Mouse (Mus musculus) heart, embryonic 13.5 days (tissue): ENCODE measurements around the gene Rab40c. TPM values are rescaled to one million over a fixed set of nuclear protein-coding genes. Genes with fewer than 3 reads are reported as not detected.

Experiments
- ATAC-seq: fragments of 200-750 bp; cut with Nextera tagmentation; 2 replicates; pipeline ENCODE4 v1.8.0; 2017; ENCODE audit warnings: moderate TSS enrichment; ENCODE audit not compliant: insufficient number of reproducible peaks, low FRiP score, low TSS enrichment; ENCODE audit errors: extremely low read depth
- H3K27ac ChIP-seq: fragments of 300-500 bp; sonication (generic); replicated peaks from 2 replicates; pipeline ENCODE4 v1.5.1; 2015; ENCODE audit warnings: moderate library complexity, mild to moderate bottlenecking, inconsistent platforms
- H3K27me3 ChIP-seq: fragments of 300-500 bp; sonication (generic); replicated peaks from 2 replicates; pipeline ENCODE4 v1.6.1; 2015; ENCODE audit warnings: mild to moderate bottlenecking, inconsistent platforms
- H3K36me3 ChIP-seq: fragments of 300-500 bp; sonication (generic); 2 replicates; pipeline ENCODE4 v1.6.1; 2015; ENCODE audit warnings: mild to moderate bottlenecking, inconsistent platforms
- H3K4me1 ChIP-seq: fragments of 300-500 bp; sonication (generic); 2 replicates; pipeline ENCODE4 v1.6.1; 2015; ENCODE audit warnings: inconsistent platforms
- H3K4me2 ChIP-seq: fragments of 300-500 bp; sonication (generic); 2 replicates; pipeline ENCODE4 v1.6.1; 2015; ENCODE audit warnings: inconsistent platforms, mild to moderate bottlenecking, moderate library complexity
- H3K4me3 ChIP-seq: fragments of 300-500 bp; sonication (generic); 2 replicates; pipeline ENCODE4 v1.5.1; 2015; ENCODE audit warnings: moderate library complexity, mild to moderate bottlenecking, inconsistent platforms
- H3K9ac ChIP-seq: fragments of 300-500 bp; sonication (generic); 2 replicates; pipeline ENCODE4 v1.6.1; 2015; ENCODE audit warnings: inconsistent platforms, mild to moderate bottlenecking, moderate library complexity
- H3K9me3 ChIP-seq: fragments of 300-500 bp; sonication (generic); 2 replicates; pipeline ENCODE4 v1.6.1; 2016; ENCODE audit warnings: inconsistent platforms
- WGBS: fragments of 180-500 bp; shearing (Covaris S2); methylation state at CpG from one replicate; pipeline ENCODE4 v1.1.7; 2015; ENCODE audit warnings: mixed read lengths; 5-methylcytosine and 5-hydroxymethylcytosine counted together
- polyA plus RNA-seq: library from polyadenylated mRNA; unstranded; fragments of >200 nt; fragmentation: Nextera tagmentation; extraction: Ambion mirVana; gene quantifications from 2 replicates; pipeline ENCODE4 v1.2.1, GENCODE M21; 2015

The Rab40c gene
- polyA plus RNA-seq, 1 experiment from 2014 or later = 16.4 TPM

- Histone ChIP-seq H3K9ac (peak overlapping the region; percentile 94), H3K4me3 (peak overlapping the region; percentile 98), H3K9me3 (no peaks in the 10 kb centered on the region), H3K27me3 (no peaks in the 10 kb centered on the region), H3K36me3 (peaks cover 20% of the 10 kb centered on the region), H3K4me2 (peak overlapping the region; percentile 98), H3K27ac (no peak overlapping the region), H3K4me1 (peaks cover 52% of the 10 kb centered on the region)
- no peak for ATAC-seq
- 66% methylated on average over 9 of the region's 9 CpGs for WGBS
Measured at GRCm38 (mm10) chr17:25918037-25918750, 1.3 kb downstream of the Rab40c start.

- H3K9me3 ChIP-seq = no peaks in the 10 kb centered on the region
- no peak overlapping the region for H3K4me3 ChIP-seq
- peaks cover 20% of the 10 kb centered on the region for H3K36me3 ChIP-seq
- no peak overlapping the region for H3K4me2 ChIP-seq
- H3K9ac ChIP-seq = peak overlapping the region; percentile 94; the same call in 1 of the 2 replicates
- H3K27me3 ChIP-seq = no peaks in the 10 kb centered on the region
- no peak for ATAC-seq
- 75% methylated on average over 8 of the region's 8 CpGs for WGBS
- peaks cover 56% of the 10 kb centered on the region for H3K4me1 ChIP-seq
- H3K27ac ChIP-seq = no peak overlapping the region
Measured at GRCm38 (mm10) chr17:25916931-25917647, 2.4 kb downstream of the Rab40c start.

GRCm38 (mm10) chr17:25914295-25914694 lies 5.2 kb downstream of the Rab40c start:
- 55% methylated on average over 4 of the region's 4 CpGs for whole genome bisulfite sequencing

GRCm38 (mm10) chr17:25913877-25914275 lies 5.7 kb downstream of the Rab40c start:
- H3K27ac ChIP-seq = peak overlapping the region; percentile 70
- H3K4me1 ChIP-seq = peaks cover 48% of the 10 kb centered on the region
- H3K9ac ChIP-seq = peak overlapping the region; percentile 24
- peak overlapping the region; percentile 35 for H3K4me2 ChIP-seq
- no peaks in the 10 kb centered on the region for H3K9me3 ChIP-seq
- peaks cover 20% of the 10 kb centered on the region for H3K36me3 ChIP-seq
- WGBS = 30% methylated on average over 1 of the region's 1 CpGs
- ATAC-seq = no peak
- H3K4me3 ChIP-seq = no peak overlapping the region
- H3K27me3 ChIP-seq = no peaks in the 10 kb centered on the region

More at GRCm38 (mm10) chr17:25914295-25914694, 5.2 kb downstream of the Rab40c start:
- Histone ChIP-seq H3K36me3 (peaks cover 20% of the 10 kb centered on the region), H3K9me3 (no peaks in the 10 kb centered on the region), H3K9ac (peak overlapping the region; percentile 24; the same call in 1 of the 2 replicates), H3K4me1 (peaks cover 49% of the 10 kb centered on the region), H3K27me3 (no peaks in the 10 kb centered on the region), H3K27ac (peak overlapping the region; percentile 70), H3K4me3 (no peak overlapping the region), H3K4me2 (peak overlapping the region; percentile 35; the same call in 1 of the 2 replicates)
- ATAC-seq = no peak

- Histone ChIP-seq H3K4me3 (no peak overlapping the region), H3K4me2 (peak overlapping the region; percentile 35), H3K27ac (peak overlapping the region; percentile 70), H3K27me3 (no peaks in the 10 kb centered on the region), H3K9ac (peak overlapping the region; percentile 24), H3K9me3 (no peaks in the 10 kb centered on the region), H3K4me1 (peaks cover 43% of the 10 kb centered on the region), H3K36me3 (peaks cover 20% of the 10 kb centered on the region)
- ATAC-seq = no peak
- WGBS = 62% methylated on average over 14 of the region's 14 CpGs
Measured at GRCm38 (mm10) chr17:25913186-25913876, 6.2 kb downstream of the Rab40c start.

- Histone ChIP-seq H3K4me2 (no peak overlapping the region), H3K9me3 (no peaks in the 10 kb centered on the region), H3K27me3 (no peaks in the 10 kb centered on the region), H3K36me3 (peaks cover 8% of the 10 kb centered on the region), H3K4me1 (peaks cover 29% of the 10 kb centered on the region), H3K4me3 (no peak overlapping the region), H3K9ac (no peak overlapping the region), H3K27ac (no peak overlapping the region)
- no peak for ATAC-seq
- 84% methylated on average over 4 of the region's 4 CpGs for WGBS
Measured at GRCm38 (mm10) chr17:25911816-25912215, 7.7 kb downstream of the Rab40c start.

- Histone ChIP-seq H3K4me3 (no peak overlapping the region), H3K4me1 (0 out of 2 replicates have a peak, but pooled peaks cover 2% of the 10 kb centered on the region), H3K4me2 (no peak overlapping the region), H3K9me3 (no peaks in the 10 kb centered on the region), H3K27ac (no peak overlapping the region), H3K36me3 (peaks cover 3% of the 10 kb centered on the region; the same call in 1 of the 2 replicates), H3K27me3 (no peaks in the 10 kb centered on the region), H3K9ac (no peak overlapping the region)
- WGBS = 90% methylated on average over 2 of the region's 2 CpGs
- no peak for ATAC-seq
Measured at GRCm38 (mm10) chr17:25907640-25908039, 11.9 kb downstream of the Rab40c start.

GRCm38 (mm10) chr17:25903061-25903460 lies 16.5 kb downstream of the Rab40c start:
- WGBS = 86% methylated on average over 3 of the region's 3 CpGs
- Histone ChIP-seq H3K9me3 (no peaks in the 10 kb centered on the region), H3K4me2 (no peak overlapping the region), H3K9ac (no peak overlapping the region), H3K27me3 (no peaks in the 10 kb centered on the region), H3K4me3 (no peak overlapping the region), H3K36me3 (peaks cover 22% of the 10 kb centered on the region), H3K27ac (no peak overlapping the region), H3K4me1 (no peaks in the 10 kb centered on the region)
- ATAC-seq = no peak

- no peak overlapping the region for H3K4me2 ChIP-seq
- peaks cover 19% of the 10 kb centered on the region for H3K36me3 ChIP-seq
- H3K4me3 ChIP-seq = no peak overlapping the region
- 95% methylated on average over 1 of the region's 1 CpGs for WGBS
- H3K4me1 ChIP-seq = peaks cover 10% of the 10 kb centered on the region
- H3K27me3 ChIP-seq = no peaks in the 10 kb centered on the region
- no peaks in the 10 kb centered on the region for H3K9me3 ChIP-seq
- no peak for ATAC-seq
- H3K27ac ChIP-seq = no peak overlapping the region
- H3K9ac ChIP-seq = no peak overlapping the region
Measured at GRCm38 (mm10) chr17:25900193-25900592, 19.3 kb downstream of the Rab40c start.

- Histone ChIP-seq H3K9ac (no peak overlapping the region), H3K27ac (no peak overlapping the region), H3K4me3 (no peak overlapping the region), H3K9me3 (no peaks in the 10 kb centered on the region), H3K27me3 (no peaks in the 10 kb centered on the region), H3K36me3 (peaks cover 12% of the 10 kb centered on the region), H3K4me1 (peaks cover 13% of the 10 kb centered on the region), H3K4me2 (no peak overlapping the region)
- ATAC-seq = no peak
- 50% methylated on average over 12 of the region's 12 CpGs for WGBS
Measured at GRCm38 (mm10) chr17:25895891-25896290, 23.6 kb downstream of the Rab40c start.

- ATAC-seq = no peak
- no peak overlapping the region for H3K27ac ChIP-seq
- WGBS = 54% methylated on average over 2 of the region's 2 CpGs
Measured at GRCm38 (mm10) chr17:25895415-25895814, 24.1 kb downstream of the Rab40c start.

More at GRCm38 (mm10) chr17:25895415-25895814, 24.1 kb downstream of the Rab40c start:
- no peaks in the 10 kb centered on the region for H3K27me3 ChIP-seq
- H3K9me3 ChIP-seq = no peaks in the 10 kb centered on the region
- peaks cover 13% of the 10 kb centered on the region for H3K4me1 ChIP-seq
- H3K9ac ChIP-seq = no peak overlapping the region
- H3K4me3 ChIP-seq = no peak overlapping the region
- H3K36me3 ChIP-seq = peaks cover 12% of the 10 kb centered on the region
- no peak overlapping the region for H3K4me2 ChIP-seq
